Mouse (Mus musculus) kidney, adult 2 months (tissue): Measurements from ENCODE around the gene Cacna1i. TPM values are rescaled to one million over a fixed set of nuclear protein-coding genes. Genes with fewer than 3 reads are reported as not detected.
A peak's percentile ranks its signal among the peaks of the same experiment; 100 is the strongest.

ENCODE experiments used
- DNase-seq: peaks from one replicate; pipeline ENCODE4 v3.0.0; 2021
- H3K27ac ChIP-seq: fragments of 200-500 bp; 2 replicates; pipeline ENCODE4 v1.5.1; 2012; ENCODE audit warnings: low read depth, low read length, control low read depth, inconsistent platforms; ENCODE audit not compliant: insufficient read depth
- H3K27me3 ChIP-seq: fragments of 200-500 bp; replicated peaks from 2 replicates; pipeline ENCODE4 v1.6.1; 2012; ENCODE audit warnings: mild to moderate bottlenecking, moderate library complexity, low read length, inconsistent platforms; ENCODE audit not compliant: control insufficient read depth, insufficient read depth
- H3K36me3 ChIP-seq: fragments of 200-500 bp; 2 replicates; pipeline ENCODE4 v1.6.1; 2012; ENCODE audit warnings: mild to moderate bottlenecking, moderate library complexity, low read length, inconsistent platforms; ENCODE audit not compliant: control insufficient read depth, insufficient read depth
- H3K4me1 ChIP-seq: fragments of 200-500 bp; 2 replicates; pipeline ENCODE4 v1.6.1; 2011; ENCODE audit warnings: low read length; ENCODE audit not compliant: control insufficient read depth, insufficient read depth
- H3K4me3 ChIP-seq: fragments of 200-500 bp; 2 replicates; pipeline ENCODE4 v1.5.1; 2011; ENCODE audit warnings: mild to moderate bottlenecking, low read depth, low read length, control low read depth; ENCODE audit not compliant: insufficient read depth
- CTCF ChIP-seq: fragments of 200-500 bp; conservative IDR thresholded peaks from 2 replicates; pipeline ENCODE4 v1.5.1; 2011; ENCODE audit warnings: low read depth, mild to moderate bottlenecking, control low read depth, low read length, moderate library complexity, mixed read lengths; ENCODE audit not compliant: insufficient read depth, insufficient read length
- POLR2A ChIP-seq: fragments of 200-500 bp; IDR thresholded peaks from one replicate; pipeline ENCODE4 v1.6.1; 2011; ENCODE audit warnings: low read depth, low read length, control low read depth
- WGBS: fragments of 180-500 bp; shearing (Covaris S2); methylation state at CpG from one replicate; pipeline ENCODE4 v1.1.7; 2018; 5-methylcytosine and 5-hydroxymethylcytosine counted together
- polyA plus RNA-seq: library from polyadenylated mRNA; depleted of rRNA; stranded (reverse); fragments of >200 nt; gene quantifications from 2 replicates; pipeline ENCODE4 v1.2.3, GENCODE M21; 2012

Gene Cacna1i
- polyA plus RNA-seq, 1 experiment: 0.89 TPM

GRCm38 (mm10) chr15:80399451-80399850 lies 112.4 kb downstream of the Cacna1i start:
- H3K4me3 ChIP-seq: no peak overlapping the region
- 80% methylated on average over 1 of the region's 1 CpGs for WGBS
- H3K4me1 ChIP-seq: no peaks in the 10 kb centered on the region
- DNase-seq: no peak
- H3K36me3 ChIP-seq: no peaks in the 10 kb centered on the region
- no peak for TF ChIP-seq POLR2A
- TF ChIP-seq CTCF: no peak
- H3K27me3 ChIP-seq: no peaks in the 10 kb centered on the region
- H3K27ac ChIP-seq: no peak overlapping the region

GRCm38 (mm10) chr15:80401387-80401898 lies 114.4 kb downstream of the Cacna1i start:
- no peak overlapping the region for H3K27ac ChIP-seq
- no peaks in the 10 kb centered on the region for H3K4me1 ChIP-seq
- 17% methylated on average over 2 of the region's 2 CpGs for WGBS
- peak; percentile 46 for DNase-seq
- no peak overlapping the region for H3K4me3 ChIP-seq
- no peak for TF ChIP-seq POLR2A
- TF ChIP-seq CTCF: no peak
- H3K27me3 ChIP-seq: no peaks in the 10 kb centered on the region
- no peaks in the 10 kb centered on the region for H3K36me3 ChIP-seq

GRCm38 (mm10) chr15:80401980-80402379 lies 114.9 kb downstream of the Cacna1i start:
- Histone ChIP-seq H3K27ac (no peak overlapping the region), H3K27me3 (no peaks in the 10 kb centered on the region), H3K36me3 (no peaks in the 10 kb centered on the region), H3K4me3 (no peak overlapping the region), H3K4me1 (no peaks in the 10 kb centered on the region)
- TF ChIP-seq CTCF: no peak
- TF ChIP-seq POLR2A: no peak
- WGBS: 55% methylated on average over 8 of the region's 8 CpGs
- DNase-seq: no peak

GRCm38 (mm10) chr15:80407873-80408272 lies 120.8 kb downstream of the Cacna1i start:
- H3K27ac ChIP-seq: no peak overlapping the region
- 17% methylated on average over 1 of the region's 1 CpGs for WGBS
- H3K27me3 ChIP-seq: no peaks in the 10 kb centered on the region
- no peak for TF ChIP-seq POLR2A
- no peak for TF ChIP-seq CTCF
- H3K4me3 ChIP-seq: no peak overlapping the region
- DNase-seq: peak; percentile 68
- H3K4me1 ChIP-seq: no peaks in the 10 kb centered on the region
- no peaks in the 10 kb centered on the region for H3K36me3 ChIP-seq

- 68% methylated on average over 7 of the region's 7 CpGs for WGBS
- Histone ChIP-seq H3K27me3 (no peaks in the 10 kb centered on the region), H3K4me3 (no peak overlapping the region), H3K4me1 (no peaks in the 10 kb centered on the region), H3K27ac (no peak overlapping the region), H3K36me3 (no peaks in the 10 kb centered on the region)
- TF ChIP-seq POLR2A (no peak), CTCF (no peak)
- no peak for DNase-seq
Measured at GRCm38 (mm10) chr15:80410661-80411060, 123.6 kb downstream of the Cacna1i start.

GRCm38 (mm10) chr15:80413070-80413469 lies 126.0 kb downstream of the Cacna1i start:
- H3K4me1 ChIP-seq: no peaks in the 10 kb centered on the region

GRCm38 (mm10) chr15:80413988-80414721 lies 127.1 kb downstream of the Cacna1i start:
- Histone ChIP-seq H3K27ac (no peak overlapping the region), H3K4me3 (no peak overlapping the region), H3K4me1 (no peaks in the 10 kb centered on the region), H3K27me3 (no peaks in the 10 kb centered on the region), H3K36me3 (no peaks in the 10 kb centered on the region)
- WGBS: 51% methylated on average over 17 of the region's 17 CpGs
- TF ChIP-seq CTCF: no peak
- peak; percentile 60 for DNase-seq

More at GRCm38 (mm10) chr15:80413070-80413469, 126.0 kb downstream of the Cacna1i start:
- no peak for DNase-seq
- no peaks in the 10 kb centered on the region for H3K36me3 ChIP-seq
- H3K4me3 ChIP-seq: no peak overlapping the region
- H3K27ac ChIP-seq: no peak overlapping the region
- TF ChIP-seq POLR2A (no peak), CTCF (no peak)
- H3K27me3 ChIP-seq: no peaks in the 10 kb centered on the region
- 70% methylated on average over 4 of the region's 4 CpGs for WGBS
